Mouse (Mus musculus) liver, embryonic 12.5 days (tissue): ENCODE measurements at regions not wholly inside any gene's neighbourhood (a gene's known extent, or its start where the extent isn't known, plus 50 kb on each side); places are given as distances from the start of the nearest gene placed in this dataset.

Experiments
- ATAC-seq: fragments of 200-750 bp; cut with Nextera tagmentation; 2 replicates; pipeline ENCODE4 v1.8.0; 2017; ENCODE audit warnings: moderate number of reproducible peaks, mild to moderate bottlenecking, moderate library complexity
- H3K27ac ChIP-seq: fragments of 300-500 bp; sonication (generic); 2 replicates; pipeline ENCODE4 v1.5.1; 2016; ENCODE audit warnings: mild to moderate bottlenecking
- H3K27me3 ChIP-seq: fragments of 300-500 bp; sonication (generic); replicated peaks from 2 replicates; pipeline ENCODE4 v1.6.1; 2016; ENCODE audit warnings: mild to moderate bottlenecking, moderate library complexity
- H3K36me3 ChIP-seq: fragments of 300-500 bp; sonication (generic); 2 replicates; pipeline ENCODE4 v1.6.1; 2016; ENCODE audit warnings: mild to moderate bottlenecking, moderate library complexity
- H3K4me1 ChIP-seq: fragments of 300-500 bp; sonication (generic); 2 replicates; pipeline ENCODE4 v1.6.1; 2016
- H3K4me2 ChIP-seq: fragments of 300-500 bp; sonication (generic); 2 replicates; pipeline ENCODE4 v1.6.1; 2016; ENCODE audit warnings: mild to moderate bottlenecking, moderate library complexity
- H3K4me3 ChIP-seq: fragments of 300-500 bp; sonication (generic); 2 replicates; pipeline ENCODE4 v1.5.1; 2016; ENCODE audit warnings: mild to moderate bottlenecking, moderate library complexity
- H3K9ac ChIP-seq: fragments of 300-500 bp; sonication (generic); 2 replicates; pipeline ENCODE4 v1.6.1; 2016; ENCODE audit warnings: mild to moderate bottlenecking, moderate library complexity
- H3K9me3 ChIP-seq: fragments of 300-500 bp; sonication (generic); replicated peaks from 2 replicates; pipeline ENCODE4 v1.6.1; 2016; ENCODE audit warnings: mild to moderate bottlenecking, moderate library complexity
- WGBS: fragments of 180-500 bp; shearing (Covaris S2); methylation state at CpG from one replicate; pipeline ENCODE4 v1.1.7; 2016; ENCODE audit not compliant: insufficient replicate concordance; 5-methylcytosine and 5-hydroxymethylcytosine counted together

DNA sequence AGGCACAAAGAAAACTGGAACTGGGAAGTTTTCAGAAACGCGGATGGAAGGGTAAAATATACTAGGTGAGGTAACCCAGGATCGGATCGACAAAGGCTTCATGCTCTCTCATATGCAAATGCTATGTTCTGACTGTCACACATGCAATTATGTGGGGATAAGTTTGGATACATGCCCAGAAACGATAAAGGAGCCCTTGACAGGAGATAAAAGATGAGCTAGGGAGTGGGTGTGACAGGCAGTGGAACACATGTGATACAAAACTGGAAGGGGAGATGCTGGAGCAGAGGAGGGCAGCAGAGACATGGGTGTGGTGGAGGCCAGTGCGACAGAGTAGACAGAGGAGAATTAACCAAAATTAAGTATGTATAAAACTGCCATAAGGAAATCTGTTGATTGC is 250.5 kb upstream of the Fbxl7 start:
- no peak overlapping the region for H3K27ac ChIP-seq
- H3K36me3 ChIP-seq: no peaks in the 10 kb centered on the region
- H3K9ac ChIP-seq: no peak overlapping the region
- no peak overlapping the region for H3K4me2 ChIP-seq
- WGBS: 67% methylated on average over 6 of the region's 6 CpGs
- no peaks in the 10 kb centered on the region for H3K9me3 ChIP-seq
- no peak for ATAC-seq
- H3K4me3 ChIP-seq: no peak overlapping the region
- no peaks in the 10 kb centered on the region for H3K27me3 ChIP-seq
- H3K4me1 ChIP-seq: no peaks in the 10 kb centered on the region

DNA sequence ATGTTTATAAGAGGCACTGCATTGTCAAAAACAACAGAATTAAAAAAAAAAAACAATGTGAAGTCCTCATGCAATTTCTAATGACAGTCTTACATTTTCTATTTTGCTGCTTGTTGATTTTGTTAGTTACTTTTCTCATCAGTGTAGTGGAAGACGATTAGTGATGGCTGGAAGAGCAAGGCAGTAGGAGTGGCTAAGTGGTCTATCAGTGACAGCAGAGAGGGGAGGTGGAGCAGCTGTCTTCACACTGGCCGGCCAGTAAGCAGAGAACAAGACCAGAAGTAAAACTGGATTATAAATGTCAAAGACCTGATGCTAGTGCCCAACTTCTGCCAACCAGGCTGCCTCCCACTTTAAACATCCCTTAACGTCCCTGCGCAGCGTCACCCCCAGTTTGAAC is 265.6 kb upstream of the Fbxl7 start:
- Histone ChIP-seq H3K4me2 (no peak overlapping the region), H3K27me3 (no peaks in the 10 kb centered on the region), H3K36me3 (no peaks in the 10 kb centered on the region), H3K4me1 (no peaks in the 10 kb centered on the region), H3K9me3 (no peaks in the 10 kb centered on the region), H3K27ac (no peak overlapping the region), H3K4me3 (no peak overlapping the region), H3K9ac (no peak overlapping the region)
- no peak for ATAC-seq
- WGBS: 57% methylated on average over 5 of the region's 5 CpGs

DNA sequence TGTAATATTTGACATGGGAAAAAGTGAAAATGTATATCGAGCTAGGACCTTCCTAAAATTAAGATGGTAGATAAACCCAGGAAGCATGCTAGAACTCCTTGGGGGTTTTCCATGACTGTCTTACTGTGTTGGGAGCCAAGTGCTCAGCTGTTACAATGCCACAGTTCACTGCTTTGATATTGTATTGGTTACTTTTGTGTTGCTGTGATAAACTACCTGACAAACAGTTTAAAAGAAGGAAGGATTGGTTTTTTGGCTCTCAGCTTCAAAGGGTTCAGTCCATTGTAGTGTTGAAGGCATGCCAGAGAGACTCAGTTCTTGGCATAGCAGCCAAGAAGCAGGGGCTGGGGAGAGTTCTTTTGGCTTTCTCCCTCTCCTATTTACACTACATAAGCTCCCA is 272.1 kb upstream of the Fbxl7 start:
- no peak overlapping the region for H3K27ac ChIP-seq
- H3K27me3 ChIP-seq: no peaks in the 10 kb centered on the region
- 69% methylated on average over 1 of the region's 1 CpGs for WGBS
- no peaks in the 10 kb centered on the region for H3K9me3 ChIP-seq
- H3K4me1 ChIP-seq: no peaks in the 10 kb centered on the region
- no peak overlapping the region for H3K4me2 ChIP-seq
- no peak overlapping the region for H3K9ac ChIP-seq
- ATAC-seq: no peak
- H3K4me3 ChIP-seq: no peak overlapping the region
- no peaks in the 10 kb centered on the region for H3K36me3 ChIP-seq

DNA sequence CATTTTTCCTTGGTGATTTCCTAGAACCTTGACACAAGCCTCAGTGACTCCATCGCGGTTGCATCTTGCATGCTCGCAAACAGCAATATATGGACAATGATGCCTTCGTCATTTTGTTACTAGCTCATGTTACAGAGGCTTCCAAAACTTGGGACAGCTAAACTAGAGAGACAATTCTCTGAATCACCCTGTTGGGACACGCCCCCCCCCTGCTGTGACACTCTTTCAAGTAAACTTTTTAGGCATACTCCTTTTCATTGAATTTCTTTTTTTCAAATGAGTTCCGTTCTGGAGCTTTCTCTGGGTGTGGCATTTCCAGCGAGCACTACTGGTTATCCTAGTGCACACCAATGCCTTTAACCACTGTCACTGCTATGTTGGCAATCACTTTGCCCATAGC is 274.5 kb upstream of the Fbxl7 start:
- Histone ChIP-seq H3K4me2 (no peak overlapping the region), H3K4me1 (no peaks in the 10 kb centered on the region), H3K27me3 (no peaks in the 10 kb centered on the region), H3K9me3 (no peaks in the 10 kb centered on the region), H3K27ac (no peak overlapping the region), H3K36me3 (no peaks in the 10 kb centered on the region), H3K9ac (no peak overlapping the region), H3K4me3 (no peak overlapping the region)
- WGBS: 69% methylated on average over 7 of the region's 7 CpGs
- no peak for ATAC-seq

DNA sequence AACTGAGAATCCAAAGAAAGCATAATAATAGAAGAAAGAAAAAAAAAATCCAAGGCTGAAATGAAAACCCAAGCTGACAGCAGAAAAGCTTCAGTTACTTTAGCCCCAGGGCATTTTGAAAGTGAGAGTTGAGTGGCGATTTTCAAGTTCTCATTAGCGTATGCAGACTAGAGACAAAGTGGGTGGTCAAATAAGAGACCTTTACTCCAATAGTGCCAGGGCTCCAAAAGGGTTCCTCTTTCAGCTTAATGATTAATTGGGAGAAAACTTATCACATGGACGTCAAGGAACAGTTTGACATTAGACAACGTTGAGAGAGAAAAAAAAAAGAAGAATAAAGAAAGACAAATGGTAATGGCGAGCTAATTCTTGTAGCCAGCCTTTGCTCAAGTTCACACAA is 278.1 kb upstream of the Fbxl7 start:
- Histone ChIP-seq H3K27me3 (no peaks in the 10 kb centered on the region), H3K4me2 (no peak overlapping the region), H3K36me3 (no peaks in the 10 kb centered on the region), H3K4me1 (no peaks in the 10 kb centered on the region), H3K9me3 (no peaks in the 10 kb centered on the region), H3K9ac (no peak overlapping the region), H3K4me3 (no peak overlapping the region), H3K27ac (no peak overlapping the region)
- WGBS: 36% methylated on average over 5 of the region's 5 CpGs
- ATAC-seq: no peak

DNA sequence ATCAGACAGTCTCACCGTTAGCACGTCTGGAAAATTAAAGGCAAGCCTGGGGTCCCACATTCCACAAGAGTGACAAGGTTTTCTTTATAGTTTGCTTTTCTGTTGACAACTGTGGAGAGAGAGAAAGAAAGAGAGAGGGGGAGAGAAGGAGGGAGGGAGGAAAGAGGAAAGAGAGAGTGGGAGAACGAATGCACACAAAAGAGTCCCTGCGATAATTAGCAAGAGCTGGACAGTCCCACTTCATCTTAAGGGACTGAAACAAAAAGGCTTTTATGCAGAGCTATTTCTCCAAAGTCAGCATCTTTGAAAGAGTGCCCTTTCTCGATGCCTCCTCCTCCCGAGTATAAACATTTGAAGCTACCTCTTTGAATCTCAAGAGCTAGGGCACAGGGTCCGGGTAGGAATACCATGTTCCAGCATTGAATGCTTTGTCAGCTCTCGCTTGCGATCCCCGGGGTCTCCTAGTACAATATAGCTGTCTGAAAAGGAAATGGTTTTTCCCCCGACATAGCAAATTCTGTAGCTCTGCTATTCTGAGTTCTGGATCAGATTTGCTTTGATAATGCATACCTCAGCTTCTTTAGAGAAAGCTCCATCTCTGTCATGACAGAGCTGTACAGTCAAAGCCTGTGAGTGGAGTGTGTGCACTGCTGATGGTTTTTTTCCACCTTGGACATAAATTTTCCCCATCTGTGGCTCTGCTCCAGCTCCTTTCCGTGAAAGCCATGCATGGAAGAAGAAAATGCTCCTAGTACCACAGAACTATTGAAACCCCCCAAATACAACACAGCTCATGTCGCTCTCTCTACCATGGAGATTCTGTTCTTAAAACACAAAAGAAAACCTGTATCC is 282.9 kb upstream of the Fbxl7 start:
- ATAC-seq: no peak
- H3K9ac ChIP-seq: no peak overlapping the region
- H3K9me3 ChIP-seq: no peaks in the 10 kb centered on the region
- no peaks in the 10 kb centered on the region for H3K4me1 ChIP-seq
- H3K4me2 ChIP-seq: no peak overlapping the region
- H3K36me3 ChIP-seq: no peaks in the 10 kb centered on the region
- H3K27me3 ChIP-seq: no peaks in the 10 kb centered on the region
- WGBS: 65% methylated on average over 13 of the region's 13 CpGs
- H3K4me3 ChIP-seq: no peak overlapping the region
- no peak overlapping the region for H3K27ac ChIP-seq

DNA sequence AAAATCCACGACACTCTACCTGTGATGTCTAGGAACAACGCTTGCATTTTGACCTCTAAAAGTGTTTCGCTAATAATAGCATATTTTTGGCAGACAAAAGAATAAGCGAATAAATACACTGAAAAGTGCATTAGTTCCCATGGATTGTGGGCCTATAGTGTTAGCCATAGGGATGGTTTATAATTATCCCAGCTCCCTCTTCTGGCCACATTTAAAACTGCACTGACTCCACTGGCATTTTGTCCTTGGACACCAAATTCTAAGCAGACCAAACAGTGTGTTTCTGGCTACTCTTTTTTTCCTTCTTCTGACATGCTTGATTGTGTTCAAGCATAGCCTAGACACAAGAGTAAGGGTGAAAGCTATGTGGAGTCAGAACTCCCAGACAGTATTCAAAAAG is 276.8 kb upstream of the Ank start:
- WGBS: 42% methylated on average over 4 of the region's 4 CpGs
- H3K27me3 ChIP-seq: no peaks in the 10 kb centered on the region
- ATAC-seq: no peak
- no peak overlapping the region for H3K9ac ChIP-seq
- H3K9me3 ChIP-seq: no peaks in the 10 kb centered on the region
- no peak overlapping the region for H3K27ac ChIP-seq
- no peak overlapping the region for H3K4me3 ChIP-seq
- no peaks in the 10 kb centered on the region for H3K36me3 ChIP-seq
- no peak overlapping the region for H3K4me2 ChIP-seq
- H3K4me1 ChIP-seq: no peaks in the 10 kb centered on the region

DNA sequence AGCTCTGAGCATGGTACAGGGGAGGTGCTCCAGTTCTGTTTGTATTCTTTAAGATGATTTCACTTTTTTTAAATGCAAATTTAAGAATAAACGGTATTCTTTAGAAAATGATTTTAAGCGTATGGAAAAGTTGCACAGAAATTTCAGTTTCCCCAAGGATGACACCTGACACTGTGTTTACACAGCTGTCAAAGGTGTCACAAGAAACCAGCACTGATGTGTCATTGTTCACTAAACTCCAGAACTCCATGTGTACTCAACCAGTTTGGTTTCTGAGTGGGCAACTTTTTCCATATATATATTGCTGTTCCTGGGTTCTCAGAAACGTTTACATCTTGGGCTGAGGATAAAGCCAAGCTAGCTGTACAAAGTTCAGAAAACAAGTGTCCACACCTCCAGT is 265.0 kb upstream of the Ank start:
- Histone ChIP-seq H3K4me3 (no peak overlapping the region), H3K36me3 (no peaks in the 10 kb centered on the region), H3K27me3 (no peaks in the 10 kb centered on the region), H3K9ac (no peak overlapping the region), H3K4me2 (no peak overlapping the region), H3K27ac (no peak overlapping the region), H3K4me1 (no peaks in the 10 kb centered on the region), H3K9me3 (no peaks in the 10 kb centered on the region)
- 64% methylated on average over 3 of the region's 3 CpGs for WGBS
- ATAC-seq: no peak

DNA sequence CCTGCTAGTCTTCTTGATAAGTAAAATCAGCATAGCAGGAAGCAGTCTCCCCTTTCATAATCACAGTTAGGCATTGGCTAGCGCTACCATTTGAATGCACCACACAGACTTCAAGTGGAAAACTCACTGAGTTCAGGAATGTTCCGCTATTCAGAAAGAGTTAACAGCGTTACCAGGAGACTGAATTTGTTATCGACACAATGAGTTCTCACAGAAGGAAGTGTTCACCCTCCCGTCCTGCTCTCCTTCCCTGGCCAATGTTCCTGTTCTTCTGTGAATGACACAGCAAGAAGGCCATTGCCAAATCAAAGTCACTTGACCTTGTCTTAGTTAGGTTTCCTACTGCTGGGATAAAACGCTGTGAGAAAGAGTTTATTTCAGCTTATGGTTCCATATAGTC is 261.6 kb upstream of the Ank start:
- Histone ChIP-seq H3K9me3 (no peaks in the 10 kb centered on the region), H3K27ac (no peak overlapping the region), H3K4me2 (no peak overlapping the region), H3K9ac (no peak overlapping the region), H3K27me3 (no peaks in the 10 kb centered on the region), H3K4me3 (no peak overlapping the region), H3K36me3 (no peaks in the 10 kb centered on the region), H3K4me1 (no peaks in the 10 kb centered on the region)
- no peak for ATAC-seq
- 48% methylated on average over 6 of the region's 6 CpGs for whole genome bisulfite sequencing

DNA sequence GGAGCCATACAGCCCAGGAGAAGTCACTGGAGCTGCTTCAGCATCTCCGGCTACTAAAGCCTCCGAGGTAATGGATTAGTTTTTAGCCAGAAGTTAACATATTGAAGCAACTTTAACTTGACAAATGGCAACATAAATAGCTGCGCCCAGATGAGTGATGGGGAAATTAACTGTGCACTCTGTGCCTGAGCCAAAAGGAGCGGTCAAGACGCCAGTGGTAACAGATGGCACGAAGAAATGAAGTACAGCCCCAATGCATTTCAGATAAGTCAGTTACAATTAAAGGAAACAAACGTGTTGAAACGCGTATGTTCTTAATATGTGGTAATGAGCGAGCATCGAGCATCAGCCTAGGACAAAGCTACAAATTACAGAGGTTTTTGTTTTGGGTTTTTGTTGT is 259.0 kb upstream of the Ank start:
- WGBS: 76% methylated on average over 11 of the region's 11 CpGs
- Histone ChIP-seq H3K4me3 (no peak overlapping the region), H3K4me1 (no peaks in the 10 kb centered on the region), H3K27me3 (no peaks in the 10 kb centered on the region), H3K4me2 (no peak overlapping the region), H3K27ac (no peak overlapping the region), H3K9me3 (no peaks in the 10 kb centered on the region), H3K9ac (no peak overlapping the region), H3K36me3 (no peaks in the 10 kb centered on the region)
- no peak for ATAC-seq

DNA sequence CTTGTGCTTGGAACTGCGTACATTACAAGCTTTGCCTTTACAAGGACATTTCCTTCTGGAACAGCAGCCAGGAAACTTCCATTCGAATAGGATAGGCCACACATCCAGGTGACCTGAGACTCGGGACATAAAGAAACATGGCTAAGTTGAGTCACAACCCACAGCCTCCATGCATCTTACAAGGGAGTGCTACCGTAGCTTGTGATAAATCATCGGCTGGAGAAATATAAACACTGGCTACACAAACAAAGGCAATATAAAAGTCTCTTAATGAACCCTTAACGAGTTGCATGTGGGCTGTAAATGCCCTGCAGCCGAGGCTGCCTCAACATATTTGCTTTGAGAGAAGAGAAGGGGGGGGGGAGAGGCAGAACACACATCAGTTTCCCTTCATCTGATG is 250.1 kb upstream of the Ank start:
- H3K27me3 ChIP-seq: no peaks in the 10 kb centered on the region
- H3K27ac ChIP-seq: no peak overlapping the region
- no peak for ATAC-seq
- no peaks in the 10 kb centered on the region for H3K36me3 ChIP-seq
- H3K4me1 ChIP-seq: peaks cover 4% of the 10 kb centered on the region
- no peaks in the 10 kb centered on the region for H3K9me3 ChIP-seq
- no peak overlapping the region for H3K4me2 ChIP-seq
- no peak overlapping the region for H3K9ac ChIP-seq
- H3K4me3 ChIP-seq: no peak overlapping the region
- 59% methylated on average over 7 of the region's 7 CpGs for WGBS

DNA sequence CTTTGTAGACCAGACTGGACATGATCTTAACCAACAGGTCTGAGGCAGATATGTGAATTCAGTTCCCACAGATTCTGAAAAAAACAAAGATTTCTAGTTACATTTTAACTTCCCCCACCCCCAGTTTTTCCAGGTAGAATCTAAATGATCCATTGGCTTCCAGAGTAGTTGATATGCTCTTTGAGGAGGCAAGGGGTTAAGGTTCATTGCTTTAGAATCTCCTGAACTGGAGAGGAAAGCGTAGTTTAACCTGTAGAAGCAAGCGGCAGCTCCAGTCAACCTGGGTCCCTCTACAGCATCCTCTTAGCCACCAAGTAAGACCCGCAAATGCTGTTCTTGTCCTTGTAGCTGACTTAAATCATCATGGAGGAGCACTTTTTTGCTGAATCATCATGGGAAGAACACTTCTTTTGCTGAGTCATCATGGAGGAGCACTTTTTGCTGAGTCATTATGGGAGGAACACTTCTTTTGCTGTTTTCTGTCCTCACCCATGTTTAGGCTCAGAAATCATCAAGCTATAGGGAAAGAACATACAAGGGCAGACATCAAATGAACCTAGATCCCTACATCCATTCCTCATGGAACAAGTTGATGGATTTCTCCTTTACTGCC is 247.2 kb upstream of the Ank start:
- ATAC-seq: no peak
- H3K4me1 ChIP-seq: peaks cover 4% of the 10 kb centered on the region
- H3K4me2 ChIP-seq: no peak overlapping the region
- no peaks in the 10 kb centered on the region for H3K27me3 ChIP-seq
- H3K9me3 ChIP-seq: no peaks in the 10 kb centered on the region
- H3K36me3 ChIP-seq: no peaks in the 10 kb centered on the region
- WGBS: 80% methylated on average over 3 of the region's 3 CpGs
- no peak overlapping the region for H3K9ac ChIP-seq
- H3K27ac ChIP-seq: no peak overlapping the region
- no peak overlapping the region for H3K4me3 ChIP-seq
